Mouse (Mus musculus) heart, embryonic 12.5 days (tissue): ENCODE measurements at regions not wholly inside any gene's neighbourhood (a gene's known extent, or its start where the extent isn't known, plus 50 kb on each side); places are given as distances from the start of the nearest gene placed in this dataset.
A peak's percentile ranks its signal among the peaks of the same experiment; 100 is the strongest.

Source experiments
- ATAC-seq: fragments of 200-750 bp; cut with Nextera tagmentation; 2 replicates; pipeline ENCODE4 v1.8.0; 2017; ENCODE audit warnings: moderate TSS enrichment, moderate library complexity; ENCODE audit not compliant: insufficient number of reproducible peaks, low FRiP score
- H3K27ac ChIP-seq: fragments of 300-500 bp; sonication (generic); 2 replicates; pipeline ENCODE4 v1.5.1; 2016; ENCODE audit warnings: mild to moderate bottlenecking, moderate library complexity; ENCODE audit not compliant: poor library complexity, severe bottlenecking
- H3K27me3 ChIP-seq: fragments of 300-500 bp; sonication (generic); replicated peaks from 2 replicates; pipeline ENCODE4 v1.6.1; 2016; ENCODE audit warnings: mild to moderate bottlenecking, moderate library complexity
- H3K36me3 ChIP-seq: fragments of 300-500 bp; sonication (generic); 2 replicates; pipeline ENCODE4 v1.6.1; 2016; ENCODE audit warnings: mild to moderate bottlenecking, moderate library complexity
- H3K4me1 ChIP-seq: fragments of 300-500 bp; sonication (generic); replicated peaks from 2 replicates; pipeline ENCODE4 v1.6.1; 2016; ENCODE audit warnings: mild to moderate bottlenecking
- H3K4me2 ChIP-seq: fragments of 300-500 bp; sonication (generic); 2 replicates; pipeline ENCODE4 v1.6.1; 2016; ENCODE audit warnings: mild to moderate bottlenecking, moderate library complexity
- H3K4me3 ChIP-seq: fragments of 300-500 bp; sonication (generic); 2 replicates; pipeline ENCODE4 v1.5.1; 2016; ENCODE audit warnings: mild to moderate bottlenecking
- H3K9ac ChIP-seq: fragments of 300-500 bp; sonication (generic); 2 replicates; pipeline ENCODE4 v1.6.1; 2016; ENCODE audit warnings: mild to moderate bottlenecking, moderate library complexity
- H3K9me3 ChIP-seq: fragments of 300-500 bp; sonication (generic); replicated peaks from 2 replicates; pipeline ENCODE4 v1.6.1; 2016; ENCODE audit warnings: mild to moderate bottlenecking, moderate library complexity
- WGBS: fragments of 180-500 bp; shearing (Covaris S2); methylation state at CpG from one replicate; pipeline ENCODE4 v1.1.7; 2016; 5-methylcytosine and 5-hydroxymethylcytosine counted together

DNA sequence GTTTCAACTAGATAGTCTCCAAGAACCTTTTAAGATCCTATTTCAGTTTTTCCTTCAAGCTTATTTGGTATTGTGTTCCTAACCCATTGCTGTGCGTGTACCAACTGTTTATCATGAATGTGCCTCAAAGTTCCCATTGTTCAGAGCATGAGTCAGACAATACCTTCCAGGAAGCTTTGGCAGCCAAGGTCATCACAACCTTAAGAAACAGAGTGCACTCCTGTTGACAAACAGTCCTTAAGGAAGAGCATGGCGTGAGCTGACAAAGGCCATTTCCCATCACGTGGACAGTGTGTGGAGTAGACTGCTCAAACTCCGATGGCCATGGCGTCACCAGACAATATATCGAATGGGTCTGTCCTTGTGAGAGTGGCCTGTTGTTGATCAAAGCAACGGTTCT is 96.9 kb upstream of the Zfp703 start:
- 0 out of 2 replicates have a peak overlapping the region, but pooled peaks have one; percentile 6 for H3K27ac ChIP-seq
- no peaks in the 10 kb centered on the region for H3K36me3 ChIP-seq
- 52% methylated on average over 7 of the region's 7 CpGs for WGBS
- ATAC-seq = 0 out of 2 replicates have a peak, but pooled peaks have one; percentile 49
- no peaks in the 10 kb centered on the region for H3K27me3 ChIP-seq
- no peak overlapping the region for H3K4me2 ChIP-seq
- H3K9me3 ChIP-seq = no peaks in the 10 kb centered on the region
- no peak overlapping the region for H3K4me3 ChIP-seq
- no peak overlapping the region for H3K9ac ChIP-seq
- H3K4me1 ChIP-seq = peaks cover 53% of the 10 kb centered on the region

GRCm38 (mm10) chr8:26881268-26882120 is 95.6 kb upstream of the Zfp703 start:
- H3K4me1 ChIP-seq = peaks cover 53% of the 10 kb centered on the region
- no peaks in the 10 kb centered on the region for H3K9me3 ChIP-seq
- no peaks in the 10 kb centered on the region for H3K27me3 ChIP-seq
- 75% methylated on average over 7 of the region's 7 CpGs for WGBS
- H3K4me3 ChIP-seq = no peak overlapping the region
- no peak overlapping the region for H3K27ac ChIP-seq
- H3K36me3 ChIP-seq = no peaks in the 10 kb centered on the region
- H3K4me2 ChIP-seq = no peak overlapping the region
- ATAC-seq = no peak
- no peak overlapping the region for H3K9ac ChIP-seq

- no peaks in the 10 kb centered on the region for H3K9me3 ChIP-seq
- H3K27me3 ChIP-seq = no peaks in the 10 kb centered on the region
- no peak overlapping the region for H3K9ac ChIP-seq
- no peaks in the 10 kb centered on the region for H3K36me3 ChIP-seq
- H3K4me3 ChIP-seq = no peak overlapping the region
- no peak overlapping the region for H3K4me2 ChIP-seq
- no peak overlapping the region for H3K27ac ChIP-seq
- WGBS = 71% methylated on average over 5 of the region's 5 CpGs
- ATAC-seq = no peak
- H3K4me1 ChIP-seq = peaks cover 60% of the 10 kb centered on the region
Observed at GRCm38 (mm10) chr8:26882616-26883015, 94.5 kb upstream of the Zfp703 start.

DNA sequence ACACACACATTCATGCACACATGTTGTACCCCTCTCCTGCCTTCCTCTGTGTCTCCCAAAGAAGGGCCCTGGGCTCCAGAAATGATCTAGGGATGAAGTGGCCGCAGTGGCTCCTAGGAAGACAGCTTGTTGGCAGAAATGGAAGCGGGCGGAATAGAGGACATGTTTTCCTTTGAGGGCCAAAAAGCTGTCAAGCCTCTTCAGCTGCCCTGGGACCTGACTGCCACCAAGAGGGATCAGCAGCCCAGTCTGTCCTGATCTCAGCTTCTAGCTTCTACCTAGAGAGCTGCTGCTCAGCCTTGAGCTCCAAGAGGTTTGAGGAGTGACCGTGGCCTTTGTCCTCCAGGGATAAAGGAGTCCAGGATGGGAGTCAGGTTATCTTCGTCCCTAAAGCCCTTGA is 93.8 kb upstream of the Zfp703 start:
- H3K4me2 ChIP-seq = no peak overlapping the region
- no peak for ATAC-seq
- H3K36me3 ChIP-seq = no peaks in the 10 kb centered on the region
- peaks cover 61% of the 10 kb centered on the region for H3K4me1 ChIP-seq
- peak overlapping the region; percentile 35; the same call in 1 of the 2 replicates for H3K27ac ChIP-seq
- H3K4me3 ChIP-seq = no peak overlapping the region
- no peaks in the 10 kb centered on the region for H3K9me3 ChIP-seq
- H3K9ac ChIP-seq = no peak overlapping the region
- H3K27me3 ChIP-seq = no peaks in the 10 kb centered on the region
- WGBS = 63% methylated on average over 5 of the region's 5 CpGs

DNA sequence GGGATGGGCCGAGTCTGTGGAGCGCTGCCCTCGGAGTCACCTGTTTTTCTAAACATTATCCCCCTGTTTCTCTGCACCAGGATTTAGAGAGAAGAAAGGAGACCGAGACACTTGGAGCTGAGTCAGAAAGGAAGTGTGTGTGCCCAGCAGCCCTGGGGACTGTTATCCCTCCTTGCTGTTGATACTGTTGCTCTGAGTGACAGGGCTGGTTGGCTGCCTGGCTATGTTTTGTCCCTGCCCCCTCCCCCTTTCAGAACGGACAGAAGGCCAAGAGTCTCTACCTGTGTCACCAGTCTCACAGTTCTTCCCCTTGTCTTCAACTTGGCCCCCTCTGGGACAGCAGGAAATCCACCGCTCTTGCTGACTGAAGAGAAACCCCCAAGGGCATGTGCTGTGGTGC is 93.4 kb upstream of the Zfp703 start:
- Histone ChIP-seq H3K4me2 (no peak overlapping the region), H3K4me3 (no peak overlapping the region), H3K9me3 (no peaks in the 10 kb centered on the region), H3K36me3 (no peaks in the 10 kb centered on the region), H3K27ac (peak overlapping the region; percentile 35; the same call in 1 of the 2 replicates), H3K9ac (no peak overlapping the region), H3K27me3 (no peaks in the 10 kb centered on the region), H3K4me1 (peaks cover 63% of the 10 kb centered on the region)
- WGBS = 42% methylated on average over 6 of the region's 6 CpGs
- peak; percentile 27; the same call in 1 of the 2 replicates for ATAC-seq

DNA sequence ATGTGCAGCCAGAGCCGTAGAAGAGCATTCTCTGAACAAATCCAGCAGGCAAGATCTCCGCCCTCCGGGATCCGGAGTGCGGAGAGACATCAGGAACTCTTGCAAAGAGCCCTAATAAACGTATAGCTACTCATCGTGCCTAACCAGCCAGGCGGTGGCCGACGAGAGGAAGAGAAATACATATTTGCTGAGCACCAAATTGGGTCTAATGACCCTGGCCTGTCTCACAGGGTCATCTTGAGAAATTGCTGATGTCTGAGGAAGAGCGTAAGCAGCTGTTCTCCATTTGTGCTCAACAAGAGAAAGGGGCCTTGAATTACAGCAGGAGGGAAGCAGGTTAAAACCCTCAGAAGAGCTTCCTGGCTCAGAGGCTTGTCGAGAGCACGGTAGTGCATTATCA is 92.8 kb upstream of the Zfp703 start:
- ATAC-seq = no peak
- no peak overlapping the region for H3K4me2 ChIP-seq
- 0 out of 2 replicates have a peak overlapping the region, but pooled peaks have one; percentile 35 for H3K27ac ChIP-seq
- no peak overlapping the region for H3K4me3 ChIP-seq
- no peaks in the 10 kb centered on the region for H3K27me3 ChIP-seq
- H3K9ac ChIP-seq = no peak overlapping the region
- H3K36me3 ChIP-seq = no peaks in the 10 kb centered on the region
- no peaks in the 10 kb centered on the region for H3K9me3 ChIP-seq
- H3K4me1 ChIP-seq = peaks cover 63% of the 10 kb centered on the region
- WGBS = 77% methylated on average over 13 of the region's 13 CpGs

DNA sequence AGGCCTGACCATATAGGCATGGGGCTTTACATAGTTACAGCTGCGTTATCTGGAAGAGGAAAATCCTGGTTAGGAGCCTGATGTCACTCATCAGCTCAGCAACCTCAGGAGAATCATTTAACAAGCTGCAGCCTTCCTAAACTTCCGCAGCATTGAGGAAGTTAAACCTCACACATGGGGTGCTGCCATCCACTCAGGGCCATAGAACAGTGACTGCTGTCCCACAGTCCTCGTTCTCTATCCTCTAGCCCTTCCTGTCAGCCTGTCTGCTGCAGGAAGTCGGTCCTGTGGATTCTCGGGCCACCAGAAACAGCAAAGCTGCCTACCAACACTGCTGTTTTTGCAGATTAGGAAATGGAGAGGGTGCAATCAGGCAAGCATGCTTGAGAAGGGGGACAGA is 91.8 kb upstream of the Zfp703 start:
- Histone ChIP-seq H3K9me3 (no peaks in the 10 kb centered on the region), H3K27ac (no peak overlapping the region), H3K4me2 (no peak overlapping the region), H3K36me3 (no peaks in the 10 kb centered on the region), H3K27me3 (no peaks in the 10 kb centered on the region), H3K4me1 (peaks cover 60% of the 10 kb centered on the region), H3K4me3 (no peak overlapping the region), H3K9ac (no peak overlapping the region)
- no peak for ATAC-seq
- 56% methylated on average over 5 of the region's 5 CpGs for WGBS

DNA sequence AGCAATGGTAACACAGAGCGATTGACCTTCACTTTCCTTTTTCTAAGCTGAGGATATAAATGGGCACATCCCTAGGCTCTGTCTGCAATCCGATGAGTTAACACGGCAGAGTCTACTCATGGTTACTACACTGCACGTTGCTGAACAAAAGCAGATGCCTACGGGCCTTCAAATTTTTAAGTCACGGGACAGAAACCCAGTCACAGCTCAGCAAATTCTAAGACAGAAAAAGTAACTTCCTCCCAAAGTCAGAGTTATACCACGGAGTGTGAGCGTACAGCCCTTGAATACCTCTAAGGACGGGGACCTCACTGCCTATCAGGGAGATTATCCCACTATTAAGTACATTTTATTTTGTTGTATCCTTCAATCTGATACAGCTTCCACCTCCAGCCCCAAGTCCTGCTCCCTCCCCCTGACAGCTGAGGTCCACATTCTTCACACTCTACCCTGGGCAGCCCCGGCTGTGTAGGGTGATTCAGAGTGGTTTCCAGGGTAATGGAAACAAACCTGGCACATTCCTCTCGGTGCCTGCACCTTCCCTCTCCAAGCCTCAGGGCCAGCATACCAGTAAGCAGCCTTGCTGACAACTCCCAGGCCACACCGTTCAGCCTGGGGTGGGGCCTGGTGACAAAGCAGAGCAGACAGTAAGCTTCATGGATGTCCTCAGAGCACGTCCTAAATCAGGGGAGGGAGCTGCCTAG is 90.2 kb upstream of the Zfp703 start:
- Histone ChIP-seq H3K4me1 (peaks cover 63% of the 10 kb centered on the region), H3K36me3 (no peaks in the 10 kb centered on the region), H3K4me3 (no peak overlapping the region), H3K27me3 (no peaks in the 10 kb centered on the region), H3K9ac (no peak overlapping the region), H3K4me2 (no peak overlapping the region), H3K9me3 (no peaks in the 10 kb centered on the region), H3K27ac (peak overlapping the region; percentile 42)
- 57% methylated on average over 13 of the region's 13 CpGs for WGBS
- ATAC-seq = peak; percentile 44

DNA sequence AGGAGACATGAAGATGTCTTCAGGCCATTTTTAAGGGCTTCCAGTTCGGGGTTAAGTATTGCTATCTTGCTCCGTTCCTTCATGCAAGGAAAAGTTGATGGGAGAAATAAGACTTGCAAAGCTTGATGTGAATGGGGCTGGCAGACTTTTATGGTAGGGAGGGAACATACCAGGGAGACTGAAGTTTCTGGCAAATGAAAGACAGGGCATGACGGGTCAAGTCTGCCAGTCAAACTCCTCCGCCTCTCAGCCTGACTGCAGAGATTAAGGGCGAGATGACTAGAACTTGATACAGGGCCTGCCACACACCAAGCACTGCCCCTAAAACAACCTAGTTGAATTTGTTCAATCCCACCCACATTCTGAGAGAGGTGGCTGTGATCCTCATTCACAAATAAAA is 89.6 kb upstream of the Zfp703 start:
- no peak for ATAC-seq
- H3K27me3 ChIP-seq = no peaks in the 10 kb centered on the region

GRCm38 (mm10) chr8:26888050-26888449 is 89.1 kb upstream of the Zfp703 start:
- Histone ChIP-seq H3K4me1 (peaks cover 69% of the 10 kb centered on the region), H3K4me3 (no peak overlapping the region), H3K27ac (no peak overlapping the region), H3K4me2 (no peak overlapping the region), H3K9me3 (no peaks in the 10 kb centered on the region), H3K36me3 (no peaks in the 10 kb centered on the region), H3K9ac (no peak overlapping the region), H3K27me3 (no peaks in the 10 kb centered on the region)
- WGBS = 74% methylated on average over 3 of the region's 3 CpGs
- no peak for ATAC-seq

More for the DNA sequence above, 89.6 kb upstream of the Zfp703 start:
- H3K4me2 ChIP-seq = no peak overlapping the region
- no peaks in the 10 kb centered on the region for H3K9me3 ChIP-seq
- H3K9ac ChIP-seq = no peak overlapping the region
- no peaks in the 10 kb centered on the region for H3K36me3 ChIP-seq
- H3K27ac ChIP-seq = peak overlapping the region; percentile 42
- H3K4me3 ChIP-seq = no peak overlapping the region
- H3K4me1 ChIP-seq = peaks cover 68% of the 10 kb centered on the region
- WGBS = 52% methylated on average over 5 of the region's 5 CpGs

DNA sequence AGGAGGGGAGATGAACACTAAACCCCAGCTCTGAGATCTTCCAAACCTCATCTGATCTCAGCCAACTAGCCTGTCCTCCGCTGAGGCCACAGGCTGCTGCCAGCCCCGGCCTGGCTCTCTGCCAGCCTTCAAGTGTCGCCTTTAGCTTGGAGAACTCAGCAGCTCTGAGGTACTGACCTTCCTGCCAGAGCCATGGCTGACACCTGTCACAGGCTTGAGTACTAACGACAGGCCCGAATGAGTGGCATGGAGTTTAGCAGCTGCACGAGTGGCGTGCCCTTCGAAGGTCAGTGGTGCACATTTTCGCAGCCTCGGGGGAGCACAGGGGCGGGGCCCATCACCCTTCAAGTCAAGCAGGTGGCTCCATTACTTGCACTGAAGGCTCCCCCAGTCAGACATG is 85.2 kb upstream of the Zfp703 start:
- peaks cover 58% of the 10 kb centered on the region for H3K4me1 ChIP-seq

More for the DNA sequence above, 85.2 kb upstream of the Zfp703 start:
- no peak overlapping the region for H3K4me3 ChIP-seq
- no peak overlapping the region for H3K9ac ChIP-seq
- H3K36me3 ChIP-seq = no peaks in the 10 kb centered on the region
- ATAC-seq = peak; percentile 74
- H3K4me2 ChIP-seq = no peak overlapping the region
- 46% methylated on average over 11 of the region's 11 CpGs for WGBS
- peak overlapping the region; percentile 82 for H3K27ac ChIP-seq
- H3K27me3 ChIP-seq = no peaks in the 10 kb centered on the region
- H3K9me3 ChIP-seq = no peaks in the 10 kb centered on the region
